8 mouse cellular contexts compared by ENCODE assay signal in the genomic region with DNA sequence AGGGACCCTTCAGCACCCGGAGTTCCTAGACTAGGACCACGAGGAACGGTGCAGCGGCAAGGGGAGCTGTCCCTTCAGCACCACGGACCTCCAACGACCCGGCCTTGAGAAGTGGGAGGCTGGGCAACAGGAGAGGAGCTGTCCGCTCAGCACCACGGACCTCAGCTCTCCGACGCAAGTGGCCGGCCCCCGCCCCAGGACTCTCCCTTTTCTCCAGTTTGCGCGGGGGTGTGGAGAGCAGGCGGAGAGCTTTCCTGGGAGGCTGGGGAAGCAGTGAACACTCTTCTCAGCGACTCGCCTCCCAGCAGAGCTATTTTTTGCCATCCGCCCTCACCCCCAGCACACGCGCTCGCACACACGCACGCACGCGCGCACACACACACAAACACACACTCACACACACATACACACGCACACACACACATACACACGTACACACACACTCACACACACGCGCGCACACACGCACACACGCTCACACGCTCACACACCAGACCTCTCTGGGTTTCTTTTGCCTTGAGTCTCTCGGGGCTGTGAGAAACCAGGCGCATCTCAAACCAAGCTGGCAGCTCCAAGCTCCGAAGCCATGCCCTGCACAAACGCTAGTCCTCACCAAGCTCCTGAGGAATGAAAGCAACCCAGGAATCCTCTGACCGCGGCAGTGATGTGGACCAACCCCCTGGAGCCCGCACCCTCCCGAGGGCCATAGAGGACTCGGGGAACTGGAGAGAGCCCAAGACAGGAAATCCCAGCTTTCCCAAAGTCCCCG. TPM values are rescaled to one million over a fixed set of nuclear protein-coding genes. Genes with fewer than 3 reads are reported as not detected.
DNase-seq lines count a peak whose midpoint lies in the region; ATAC-seq and TF ChIP-seq lines count a peak whose summit lies in the region.

No protein-coding gene starts in this region.

- H3K36me3 ChIP-seq in E14TG2a.4 (ENCODE audit: insufficient read depth, low read length) = no peaks in the 10 kb centered on the region
- no peaks in the 10 kb centered on the region for H3K36me3 ChIP-seq in forebrain, postnatal 0 days (ENCODE audit: insufficient read depth)
- H3K36me3 ChIP-seq in liver, postnatal 0 days (replicated peaks; ENCODE audit: insufficient read depth, low read length) = no peaks in the 10 kb centered on the region
- no peaks in the 10 kb centered on the region for H3K36me3 ChIP-seq in neural tube, embryonic 14.5 days (ENCODE audit: control insufficient read depth, insufficient read depth, low read length)

- 5% methylated on average over 44 of the region's 45 CpGs for WGBS in forebrain, postnatal 0 days
- WGBS in large intestine, adult 2 months = 19% methylated on average over 45 of the region's 45 CpGs
- WGBS in liver, postnatal 0 days (ENCODE audit: insufficient replicate concordance) = 12% methylated on average over 43 of the region's 45 CpGs
- 10% methylated on average over 40 of the region's 45 CpGs for WGBS in neural tube, embryonic 14.5 days

- TF ChIP-seq EP300 in liver, postnatal 0 days (IDR thresholded peaks at IDR 0.05; ENCODE audit: low read depth) = no peak

- no peaks in the 10 kb centered on the region for H3K9me3 ChIP-seq in E14TG2a.4 (ENCODE audit: low read length)
- H3K9me3 ChIP-seq in forebrain, postnatal 0 days (ENCODE audit: low read length) = no peaks in the 10 kb centered on the region
- H3K9me3 ChIP-seq in liver, postnatal 0 days (ENCODE audit: low read length) = no peaks in the 10 kb centered on the region
- no peaks in the 10 kb centered on the region for H3K9me3 ChIP-seq in neural tube, embryonic 14.5 days (ENCODE audit: control insufficient read depth, low read length)

- peaks cover 41% of the 10 kb centered on the region for H3K27me3 ChIP-seq in E14TG2a.4 (ENCODE audit: insufficient read depth, low read length)
- no peaks in the 10 kb centered on the region for H3K27me3 ChIP-seq in forebrain, postnatal 0 days (ENCODE audit: insufficient read depth, low read length)
- 0 out of 2 replicates have a peak, but pooled peaks cover 2% of the 10 kb centered on the region for H3K27me3 ChIP-seq in liver, postnatal 0 days (ENCODE audit: insufficient read depth, low read length)
- H3K27me3 ChIP-seq in neural tube, embryonic 14.5 days (ENCODE audit: control insufficient read depth, insufficient read depth, low read length) = no peaks in the 10 kb centered on the region

- H3K4me1 ChIP-seq in E14TG2a.4 (replicated peaks; ENCODE audit: low read depth, low read length) = peaks cover 12% of the 10 kb centered on the region
- no peaks in the 10 kb centered on the region for H3K4me1 ChIP-seq in forebrain, postnatal 0 days (ENCODE audit: insufficient read depth)
- H3K4me1 ChIP-seq in liver, postnatal 0 days (ENCODE audit: insufficient read depth) = no peaks in the 10 kb centered on the region
- H3K4me1 ChIP-seq in neural tube, embryonic 14.5 days (ENCODE audit: control insufficient read depth, insufficient read depth, low read length) = no peaks in the 10 kb centered on the region

- intact Hi-C loops in heart, postnatal 25 days (cut with DNase I) = loop anchor here (5.0 kb wide), 2 partner anchors 141 to 251 kb away; no protein-coding TSS in a partner anchor

- H3K9ac ChIP-seq in forebrain, postnatal 0 days = peak overlapping the region; percentile 59
- H3K9ac ChIP-seq in liver, postnatal 0 days (replicated peaks) = no peak overlapping the region
- peak overlapping the region; percentile 63 for H3K9ac ChIP-seq in neural tube, embryonic 14.5 days (replicated peaks; ENCODE audit: low read depth, low read length)

- H3K27ac ChIP-seq in forebrain, postnatal 0 days (ENCODE audit: low read depth, low read length) = peak overlapping the region; percentile 64
- H3K27ac ChIP-seq in liver, postnatal 0 days (ENCODE audit: low read depth) = no peak overlapping the region
- H3K27ac ChIP-seq in neural tube, embryonic 14.5 days (ENCODE audit: low read depth, low read length) = peak overlapping the region; percentile 46

- peak overlapping the region; percentile 69 for H3K4me3 ChIP-seq in E14TG2a.4 (replicated peaks; ENCODE audit: low read length)
- H3K4me3 ChIP-seq in forebrain, postnatal 0 days (ENCODE audit: low read depth, low read length) = peak overlapping the region; percentile 47
- no peak overlapping the region for H3K4me3 ChIP-seq in liver, postnatal 0 days (ENCODE audit: low read depth, low read length)
- H3K4me3 ChIP-seq in neural tube, embryonic 14.5 days (ENCODE audit: low read depth, low read length) = peak overlapping the region; percentile 36

- ATAC-seq in forebrain, postnatal 0 days = peak; percentile 86
- peak; percentile 72 for ATAC-seq in liver, postnatal 0 days
- ATAC-seq in neural tube, embryonic 14.5 days (ENCODE audit: low read depth) = peak; percentile 87

- TF ChIP-seq CTCF in E14TG2a.4 (conservative IDR thresholded peaks at IDR 0.05; ENCODE audit: low read length) = no peak
- no peak for TF ChIP-seq CTCF in forebrain, postnatal 0 days (IDR thresholded peaks at IDR 0.05; ENCODE audit: low read depth)
- TF ChIP-seq CTCF in liver, postnatal 0 days (IDR thresholded peaks at IDR 0.05; ENCODE audit: low read depth) = no peak

- peak; percentile 2 for DNase-seq in cerebellum, adult 11-12 months
- peak; percentile 76 for DNase-seq in forebrain, postnatal 0 days
- DNase-seq in heart, postnatal 25 days (ENCODE audit: low spot score) = peak; percentile 47
- peak; percentile 1 for DNase-seq in large intestine, adult 2 months (ENCODE audit: low read depth, low spot score)
- peak; percentile 91 for DNase-seq in liver, postnatal 0 days
- DNase-seq in testis, postnatal 14 days (ENCODE audit: low spot score) = peak; percentile 89

- peak overlapping the region; percentile 87 for H3K4me2 ChIP-seq in forebrain, postnatal 0 days (ENCODE audit: low read depth)
- H3K4me2 ChIP-seq in liver, postnatal 0 days (ENCODE audit: low read depth, low read length) = no peak overlapping the region
- H3K4me2 ChIP-seq in neural tube, embryonic 14.5 days (ENCODE audit: low read depth, low read length) = peak overlapping the region; percentile 75

RNA-seq across cellular contexts. Expression of a gene that starts 0.8 kb away (rescaled TPM):
- 8.2 and 12.6 TPM in 2 replicates for total RNA-seq in forebrain, postnatal 0 days (2014; rRNA removed)
- polyA plus RNA-seq in forebrain, postnatal 0 days (2015; fragmentation: Nextera tagmentation; extraction: Ambion mirVana) = 17.1 and 28.2 TPM in 2 replicates
- total RNA-seq in heart, postnatal 25 days (2021) = not detected
- polyA plus RNA-seq in large intestine, adult 2 months (2012; rRNA removed) = not detected in 2 replicates
- polyA plus RNA-seq in liver, postnatal 0 days (2015; fragmentation: Nextera tagmentation; extraction: Ambion mirVana) = 0.05 and 0.12 TPM in 2 replicates
- 24.8 and 35.7 TPM in 2 replicates for polyA plus RNA-seq in neural tube, embryonic 14.5 days (2014; fragmentation: Nextera tagmentation; extraction: Ambion mirVana)

Comparison
In these comparisons a context has a peak if more than half of its experiments do, and no peak if none do; other contexts are left out.
1. DNase-seq: peak in every context shown above with its lines; median percentile 91 in liver, postnatal 0 days; 89 in testis, postnatal 14 days; 76 in forebrain, postnatal 0 days; 47 in heart, postnatal 25 days; 2 in cerebellum, adult 11-12 months; 1 in large intestine, adult 2 months.
2. RNA of a gene that starts 0.8 kb away (polyA plus RNA-seq): 24.8 to 35.7 TPM in neural tube, embryonic 14.5 days and 17.1 to 28.2 TPM in forebrain, postnatal 0 days; 0.05 to 0.12 TPM in liver, postnatal 0 days and not detected in large intestine, adult 2 months; every median in the first group is over 10 times any median in the second.
3. Peak in every context shown above with its lines, with median percentiles within 50 percentile points of each other: ATAC-seq.